Mouse (Mus musculus) left cerebral cortex, adult 2 months (tissue): ENCODE measurements at regions not wholly inside any gene's neighbourhood (a gene's known extent, or its start where the extent isn't known, plus 50 kb on each side); places are given as distances from the start of the nearest gene placed in this dataset.

ENCODE experiments used
- DNase-seq, 2 experiments: peaks; one replicate each; pipeline ENCODE4 v3.0.0; 2021 to 2022; ENCODE audit warnings: low spot score in 2 of 2, mixed read lengths in 1 of 2; ENCODE audit errors: extremely low spot score in 1 of 2
- H3K27ac ChIP-seq: fragments of 200-600 bp; 2 replicates; pipeline ENCODE4 v1.8.1; 2022
- H3K4me3 ChIP-seq: fragments of 200-600 bp; 2 replicates; pipeline ENCODE4 v1.8.1; 2022
- CTCF ChIP-seq: fragments of 200-600 bp; IDR thresholded peaks from 2 replicates; pipeline ENCODE4 v1.8.1; 2022; ENCODE audit warnings: antibody characterized with exemption, mild to moderate bottlenecking, moderate library complexity
- intact Hi-C: fragments of 180-260 bp; cut with DNase I; formaldehyde crosslinking; loops from one replicate; pipeline ENCODE4 v1.15.1; 2025

- no peak for DNase-seq
- intact Hi-C loops = no loop called here
Observed at GRCm38 (mm10) chr10:25857954-25858616, 220.0 kb upstream of the Gm9767 start.

GRCm38 (mm10) chr10:25844348-25844747, 233.7 kb upstream of the Gm9767 start:
- Histone ChIP-seq H3K4me3 (no peak overlapping the region), H3K27ac (no peak overlapping the region)
- DNase-seq = no peak
- intact Hi-C loops = no loop called here
- no peak for TF ChIP-seq CTCF

More at GRCm38 (mm10) chr10:25857954-25858616, 220.0 kb upstream of the Gm9767 start:
- H3K4me3 ChIP-seq = no peak overlapping the region
- no peak; the same call in 1 of the 2 replicates for TF ChIP-seq CTCF
- no peak overlapping the region for H3K27ac ChIP-seq

- no peak overlapping the region for H3K4me3 ChIP-seq
- intact Hi-C loops = no loop called here
- no peak overlapping the region for H3K27ac ChIP-seq
- DNase-seq = no peak
- no peak for TF ChIP-seq CTCF
Observed at GRCm38 (mm10) chr10:25829275-25829674, 248.8 kb upstream of the Gm9767 start.

- no peak for TF ChIP-seq CTCF
- Histone ChIP-seq H3K27ac (no peak overlapping the region), H3K4me3 (no peak overlapping the region)
- DNase-seq = no peak
- intact Hi-C loops = no loop called here
Observed at GRCm38 (mm10) chr10:25804223-25804622, 268.2 kb upstream of the Smlr1 start.

DNA sequence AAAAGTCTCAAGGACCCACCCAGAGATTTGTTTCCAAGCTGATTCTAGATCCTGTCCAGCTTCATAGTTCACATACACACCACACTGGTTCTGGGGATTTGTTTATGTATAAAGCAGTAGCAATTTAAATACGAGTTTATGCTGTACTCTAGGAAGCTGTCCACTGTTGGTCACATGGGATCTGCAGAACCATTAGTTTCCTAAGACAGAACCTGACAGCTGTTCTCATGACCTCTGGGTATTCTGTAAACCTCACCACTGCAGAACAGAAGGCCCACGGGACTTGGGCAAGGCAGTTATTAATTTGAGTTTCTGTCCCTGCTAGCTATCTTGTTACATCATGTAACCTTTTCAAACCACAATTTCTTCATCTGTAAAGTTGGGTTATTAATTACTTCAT, 265.4 kb upstream of the Smlr1 start:
- no peak overlapping the region for H3K4me3 ChIP-seq
- intact Hi-C loops = no loop called here
- DNase-seq = no peak
- no peak overlapping the region for H3K27ac ChIP-seq
- TF ChIP-seq CTCF = no peak

DNA sequence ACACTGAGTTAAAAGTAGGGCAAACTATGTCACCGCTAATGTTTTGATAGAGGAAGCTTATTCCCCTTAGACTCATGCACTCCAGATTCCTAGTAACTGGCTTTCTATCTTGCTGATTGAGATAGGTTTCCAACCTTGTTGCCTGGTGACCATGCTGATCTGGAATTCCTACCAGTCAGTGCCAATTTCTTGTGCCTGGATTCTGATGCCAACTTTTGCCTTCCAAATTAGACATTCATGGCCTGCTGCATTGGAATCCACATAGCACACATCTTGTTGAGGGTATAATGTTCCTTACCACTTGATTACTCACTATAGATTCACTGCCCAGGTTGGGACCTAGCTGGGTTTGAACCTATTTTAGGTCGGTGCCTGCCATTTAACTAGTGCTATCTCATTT, 262.8 kb upstream of the Smlr1 start:
- DNase-seq = no peak
- intact Hi-C loops = no loop called here
- Histone ChIP-seq H3K4me3 (no peak overlapping the region), H3K27ac (no peak overlapping the region)
- TF ChIP-seq CTCF = no peak

DNA sequence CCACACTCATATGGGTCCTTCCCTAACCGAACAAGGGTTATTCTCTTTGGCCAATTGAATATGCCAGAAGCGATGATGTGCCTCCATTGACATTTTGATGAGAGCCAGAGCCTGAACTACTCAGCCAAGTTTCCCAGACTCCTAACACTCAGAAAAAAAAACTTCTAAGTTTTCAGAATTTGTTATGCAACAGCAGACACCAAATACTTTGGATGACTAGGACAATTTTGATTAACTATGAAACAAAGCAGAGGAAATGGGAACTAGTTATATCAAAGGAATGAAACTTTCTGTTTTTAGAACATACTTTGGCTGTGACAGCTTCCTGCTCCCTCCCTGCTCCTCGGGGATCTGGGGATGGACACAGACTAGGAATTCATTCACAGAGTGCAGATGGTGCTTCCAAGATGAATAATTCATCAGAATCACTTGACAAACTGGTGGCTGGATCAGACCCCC, 254.3 kb upstream of the Smlr1 start:
- Histone ChIP-seq H3K4me3 (no peak overlapping the region), H3K27ac (no peak overlapping the region)
- no peak for DNase-seq
- intact Hi-C loops = no loop called here
- no peak for TF ChIP-seq CTCF

DNA sequence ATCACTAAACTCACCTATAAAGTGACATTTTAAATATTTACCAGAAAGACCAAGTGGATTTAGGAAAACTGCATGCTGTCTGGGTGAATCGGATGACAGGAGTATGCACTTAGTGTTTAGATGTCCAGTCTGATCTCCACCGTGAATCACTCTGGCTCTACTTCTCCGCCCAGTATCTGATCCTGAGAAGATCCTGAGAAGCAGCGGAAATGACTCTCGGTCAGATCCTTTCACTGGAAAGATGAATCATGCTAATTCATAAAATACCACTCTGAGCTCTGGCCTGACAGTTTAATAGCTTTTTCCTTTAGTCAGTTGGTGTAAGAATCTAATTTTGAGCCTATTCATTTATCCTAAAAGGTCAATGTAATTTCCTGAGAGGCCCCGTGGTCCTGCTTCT, 252.6 kb upstream of the Smlr1 start:
- intact Hi-C loops = no loop called here
- no peak for TF ChIP-seq CTCF
- Histone ChIP-seq H3K4me3 (no peak overlapping the region), H3K27ac (no peak overlapping the region)
- DNase-seq = no peak

GRCm38 (mm10) chr10:25788004-25788403, 251.9 kb upstream of the Smlr1 start:
- no peak for DNase-seq
- no peak for TF ChIP-seq CTCF
- intact Hi-C loops = no loop called here

DNA sequence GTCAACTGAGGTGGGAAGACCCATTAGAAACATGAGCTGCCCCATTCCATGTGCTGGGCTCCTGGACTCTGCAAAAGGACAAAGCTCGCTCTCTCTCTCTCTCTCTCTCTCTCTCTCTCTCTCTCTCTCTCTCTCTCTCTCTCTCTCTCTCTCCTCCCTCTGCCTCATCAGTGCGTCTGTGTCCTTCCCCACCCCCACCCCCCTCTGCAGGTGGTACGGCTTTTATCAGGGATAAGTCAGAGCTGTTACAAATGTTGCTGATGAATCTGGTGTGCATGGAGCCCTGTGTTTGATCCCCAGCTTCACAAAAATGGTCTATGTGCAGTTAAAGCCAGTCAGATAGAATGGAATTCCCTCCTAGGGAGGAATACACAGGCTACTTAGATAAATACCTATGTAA, 247.8 kb upstream of the Smlr1 start:
- no peak overlapping the region for H3K27ac ChIP-seq
- intact Hi-C loops = no loop called here
- no peak for TF ChIP-seq CTCF
- H3K4me3 ChIP-seq = no peak overlapping the region
- no peak for DNase-seq

More at GRCm38 (mm10) chr10:25788004-25788403, 251.9 kb upstream of the Smlr1 start:
- Histone ChIP-seq H3K27ac (no peak overlapping the region), H3K4me3 (no peak overlapping the region)

DNA sequence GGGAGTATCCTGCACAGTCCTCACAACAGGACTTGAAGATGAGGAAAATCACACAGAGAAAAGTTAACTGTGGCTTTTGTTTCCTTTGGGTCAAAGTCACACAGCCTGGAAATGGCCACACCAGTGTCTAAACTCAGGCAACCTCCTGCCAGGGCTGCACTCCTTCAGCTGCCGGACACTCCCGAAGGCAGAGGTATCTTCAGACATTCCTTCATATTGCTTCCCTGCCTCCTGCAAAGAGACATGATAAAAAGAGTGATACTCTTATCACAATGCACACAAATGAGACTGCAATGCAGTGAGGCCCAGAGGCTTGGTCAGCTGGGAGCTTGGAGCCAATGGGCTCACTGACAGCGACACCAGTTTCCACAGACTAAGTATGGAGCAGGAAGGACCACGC, 243.4 kb upstream of the Smlr1 start:
- Histone ChIP-seq H3K27ac (no peak overlapping the region), H3K4me3 (no peak overlapping the region)
- intact Hi-C loops = no loop called here
- TF ChIP-seq CTCF = no peak
- no peak for DNase-seq

DNA sequence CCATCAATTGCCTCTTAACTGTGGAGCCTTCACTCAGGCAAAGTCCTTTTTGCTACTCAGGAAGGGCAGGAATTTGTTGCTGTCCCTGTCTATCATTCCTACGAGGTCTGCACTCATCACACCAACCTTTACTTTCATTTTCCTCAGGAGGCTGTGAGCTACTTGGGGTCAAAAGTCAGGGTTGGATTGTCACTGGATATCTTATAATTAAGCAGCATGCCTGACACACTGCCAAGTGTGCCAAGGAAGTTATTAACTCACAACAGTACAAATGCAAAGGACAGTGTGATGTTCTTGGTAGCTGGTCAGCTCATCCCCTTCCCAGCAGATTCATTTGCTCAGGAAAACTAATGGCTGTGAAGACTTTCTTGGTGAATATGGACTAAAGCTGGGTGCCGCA, 241.7 kb upstream of the Smlr1 start:
- no peak for DNase-seq
- H3K4me3 ChIP-seq = no peak overlapping the region
- H3K27ac ChIP-seq = no peak overlapping the region
- TF ChIP-seq CTCF = no peak
- intact Hi-C loops = no loop called here

- no peak for DNase-seq
- Histone ChIP-seq H3K4me3 (no peak overlapping the region), H3K27ac (no peak overlapping the region)
- TF ChIP-seq CTCF = no peak
- intact Hi-C loops = no loop called here
Observed at GRCm38 (mm10) chr10:25776697-25777096, 240.6 kb upstream of the Smlr1 start.

DNA sequence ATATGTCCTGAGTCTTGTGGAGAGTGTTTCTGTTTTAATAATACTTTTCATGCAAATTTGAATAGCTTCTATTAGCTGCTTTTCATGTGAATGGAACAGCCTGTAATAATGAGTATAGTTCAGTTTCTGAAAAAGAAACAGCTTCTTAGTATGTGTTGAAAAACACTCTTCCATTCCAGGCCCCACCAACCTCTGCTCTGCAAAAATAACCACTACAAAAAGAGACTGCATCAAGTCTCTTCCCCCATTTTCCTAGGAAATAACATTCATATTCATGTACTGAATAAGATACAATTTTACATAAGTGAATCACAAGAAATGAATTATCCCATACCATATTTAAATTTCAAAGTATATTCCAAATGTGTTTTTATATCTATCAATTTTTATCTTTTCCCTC, 234.0 kb upstream of the Smlr1 start:
- Histone ChIP-seq H3K27ac (no peak overlapping the region), H3K4me3 (no peak overlapping the region)
- intact Hi-C loops = no loop called here
- no peak for DNase-seq
- no peak for TF ChIP-seq CTCF
